In genomic region chr1:42354020-42354419, GRCm38 (mm10) we compare ENCODE assay signal across 25 mouse cellular contexts.
DNase-seq lines count a peak whose midpoint lies in the region; ATAC-seq and TF ChIP-seq lines count a peak whose summit lies in the region.
"Had no signal": no experiment of that assay in that cellular context is flagged by ENCODE, and none has a peak within 500 bp of the region (broad histone marks: within the 10 kb centered on the region; RNA-seq: fewer than 3 reads in every experiment).

No protein-coding gene starts in this region.

- TF ChIP-seq POLR2A in brain, embryonic 14.5 days (IDR thresholded peaks at IDR 0.05; ENCODE audit: borderline replicate concordance, extremely low read depth, insufficient read depth, insufficient read length, poor library complexity, severe bottlenecking): no peak

- TF ChIP-seq CTCF in brain, embryonic 14.5 days (IDR thresholded peaks at IDR 0.05; ENCODE audit: borderline replicate concordance, extremely low read depth, insufficient read depth, insufficient read length): no peak

- H3K9ac ChIP-seq in forebrain, embryonic 12.5 days: no peak overlapping the region
- no peak overlapping the region for H3K9ac ChIP-seq in forebrain, embryonic 15.5 days (replicated peaks)
- no peak overlapping the region for H3K9ac ChIP-seq in hindbrain, embryonic 14.5 days
- no peak overlapping the region for H3K9ac ChIP-seq in hindbrain, embryonic 13.5 days
- H3K9ac ChIP-seq: embryonic facial prominence, embryonic 12.5 days; embryonic facial prominence, embryonic 15.5 days; heart, embryonic 13.5 days; hindbrain, embryonic 12.5 days had no signal

- no peaks in the 10 kb centered on the region for H3K36me3 ChIP-seq in forebrain, embryonic 12.5 days (replicated peaks)
- H3K36me3 ChIP-seq in forebrain, embryonic 15.5 days: no peaks in the 10 kb centered on the region
- H3K36me3 ChIP-seq in hindbrain, embryonic 14.5 days (replicated peaks; ENCODE audit: control insufficient read depth, insufficient read depth): no peaks in the 10 kb centered on the region
- H3K36me3 ChIP-seq in hindbrain, embryonic 13.5 days: no peaks in the 10 kb centered on the region
- H3K36me3 ChIP-seq: embryonic facial prominence, embryonic 12.5 days; embryonic facial prominence, embryonic 15.5 days; heart, embryonic 10.5 days; heart, embryonic 13.5 days; hindbrain, embryonic 12.5 days had no signal

- H3K9me3 ChIP-seq in forebrain, embryonic 12.5 days: no peaks in the 10 kb centered on the region
- H3K9me3 ChIP-seq in forebrain, embryonic 15.5 days: no peaks in the 10 kb centered on the region
- no peaks in the 10 kb centered on the region for H3K9me3 ChIP-seq in hindbrain, embryonic 14.5 days (ENCODE audit: control insufficient read depth, low read length)
- no peaks in the 10 kb centered on the region for H3K9me3 ChIP-seq in hindbrain, embryonic 13.5 days
- H3K9me3 ChIP-seq: embryonic facial prominence, embryonic 12.5 days; embryonic facial prominence, embryonic 15.5 days; heart, embryonic 10.5 days; heart, embryonic 13.5 days; hindbrain, embryonic 12.5 days had no signal

- 0 out of 2 replicates have a peak, but pooled peaks have one; percentile 51 for ATAC-seq in forebrain, embryonic 12.5 days (ENCODE audit: low FRiP score)
- no peak for ATAC-seq in forebrain, embryonic 15.5 days (replicated peaks)
- ATAC-seq in hindbrain, embryonic 14.5 days (ENCODE audit: low FRiP score): no peak
- ATAC-seq in hindbrain, embryonic 13.5 days (ENCODE audit: low FRiP score): no peak
- ATAC-seq: hindbrain, postnatal 0 days; inflammation-experienced regulatory T-cells, adult 6 months; intestine, embryonic 16.5 days; Patski had no signal

- DNase-seq in hindbrain, embryonic 14.5 days (ENCODE audit: low spot score): no peak
- peak; percentile 67 for DNase-seq in brain, embryonic 14.5 days (ENCODE audit: low read depth)
- no peak for DNase-seq in kidney, adult 11 months
- DNase-seq in right cerebral cortex, postnatal 14 days: no peak
- DNase-seq: adrenal gland, adult 2 months; adrenal gland, postnatal 14 days; cerebellum, adult 18-20 months; cerebellum, adult 9-10 months; gastrocnemius, postnatal 10 days; gastrocnemius, postnatal 36 days; heart, adult 2 months; heart, postnatal 14 days; kidney, adult 2 months had no signal

- no peaks in the 10 kb centered on the region for H3K27me3 ChIP-seq in forebrain, embryonic 12.5 days
- H3K27me3 ChIP-seq in forebrain, embryonic 15.5 days: no peaks in the 10 kb centered on the region
- no peaks in the 10 kb centered on the region for H3K27me3 ChIP-seq in hindbrain, embryonic 14.5 days (ENCODE audit: control insufficient read depth, insufficient read depth, low read length)
- H3K27me3 ChIP-seq in hindbrain, embryonic 13.5 days: no peaks in the 10 kb centered on the region
- H3K27me3 ChIP-seq: embryonic facial prominence, embryonic 12.5 days; embryonic facial prominence, embryonic 15.5 days; heart, embryonic 13.5 days; hindbrain, embryonic 12.5 days had no signal

- WGBS in forebrain, embryonic 12.5 days: 65% methylated on average over 6 of the region's 6 CpGs
- WGBS in forebrain, embryonic 15.5 days: 55% methylated on average over 6 of the region's 6 CpGs
- WGBS in hindbrain, embryonic 14.5 days: 75% methylated on average over 6 of the region's 6 CpGs
- WGBS in hindbrain, embryonic 13.5 days: 82% methylated on average over 6 of the region's 6 CpGs

- H3K27ac ChIP-seq in forebrain, embryonic 12.5 days: no peak overlapping the region
- no peak overlapping the region for H3K27ac ChIP-seq in forebrain, embryonic 15.5 days (replicated peaks)
- H3K27ac ChIP-seq in hindbrain, embryonic 14.5 days: 0 out of 2 replicates have a peak overlapping the region, but pooled peaks have one; percentile 15
- H3K27ac ChIP-seq in hindbrain, embryonic 13.5 days: no peak overlapping the region
- H3K27ac ChIP-seq: embryonic facial prominence, embryonic 12.5 days; embryonic facial prominence, embryonic 15.5 days; heart, adult 2 months; heart, embryonic 10.5 days; heart, embryonic 13.5 days; hindbrain, embryonic 12.5 days; hindbrain, postnatal 0 days had no signal

- peaks cover 21% of the 10 kb centered on the region for H3K4me1 ChIP-seq in forebrain, embryonic 12.5 days
- peaks cover 27% of the 10 kb centered on the region for H3K4me1 ChIP-seq in forebrain, embryonic 15.5 days
- peaks cover 21% of the 10 kb centered on the region for H3K4me1 ChIP-seq in hindbrain, embryonic 14.5 days (replicated peaks; ENCODE audit: control insufficient read depth, insufficient read depth, low read length)
- H3K4me1 ChIP-seq in hindbrain, embryonic 13.5 days (replicated peaks): peaks cover 31% of the 10 kb centered on the region
- H3K4me1 ChIP-seq: heart, embryonic 10.5 days; heart, embryonic 13.5 days had no signal

- H3K4me2 ChIP-seq in forebrain, embryonic 12.5 days: no peak overlapping the region
- no peak overlapping the region for H3K4me2 ChIP-seq in forebrain, embryonic 15.5 days (replicated peaks)
- H3K4me2 ChIP-seq in hindbrain, embryonic 14.5 days (replicated peaks): no peak overlapping the region
- no peak overlapping the region for H3K4me2 ChIP-seq in hindbrain, embryonic 13.5 days
- H3K4me2 ChIP-seq: embryonic facial prominence, embryonic 12.5 days; embryonic facial prominence, embryonic 15.5 days; heart, embryonic 13.5 days; hindbrain, embryonic 12.5 days had no signal

- no peak overlapping the region for H3K4me3 ChIP-seq in forebrain, embryonic 12.5 days (replicated peaks)
- no peak overlapping the region for H3K4me3 ChIP-seq in forebrain, embryonic 15.5 days
- H3K4me3 ChIP-seq in hindbrain, embryonic 14.5 days (replicated peaks; ENCODE audit: low read length): no peak overlapping the region
- no peak overlapping the region for H3K4me3 ChIP-seq in hindbrain, embryonic 13.5 days
- H3K4me3 ChIP-seq: embryonic facial prominence, embryonic 12.5 days; embryonic facial prominence, embryonic 15.5 days; heart, adult 2 months; heart, embryonic 10.5 days; heart, embryonic 13.5 days; hindbrain, embryonic 12.5 days had no signal
